Mouse (Mus musculus) heart, adult 9 months (tissue): ENCODE measurements around the gene Ubqln2.

Experiments used
- DNase-seq, 2 experiments: peaks; one replicate each; pipeline ENCODE4 v3.0.0; 2022; ENCODE audit warnings: low spot score in 2 of 2

The Ubqln2 gene

GRCm38 (mm10) chrX:153497688-153498516 is at the start of gene Ubqln2:
Gene Ubqln2 (plus strand): TSS chrX:153498227.
- peak; percentile 76 to 78 for DNase-seq

- no peak for DNase-seq
Measured at GRCm38 (mm10) chrX:153451946-153452345, 46.1 kb upstream of the Ubqln2 start.

- DNase-seq, result no peak
Measured at GRCm38 (mm10) chrX:153476760-153477248, 21.2 kb upstream of the Ubqln2 start.

- no peak for DNase-seq
Measured at GRCm38 (mm10) chrX:153492326-153492725, 5.7 kb upstream of the Ubqln2 start.

GRCm38 (mm10) chrX:153498665-153499293 is 752 bp downstream of the Ubqln2 start:
- DNase-seq, result peak in 1 of 2 experiments; percentile 1

- DNase-seq, result peak in 1 of 2 experiments; percentile 0
Measured at GRCm38 (mm10) chrX:153499294-153500046, 1.4 kb downstream of the Ubqln2 start.

- DNase-seq, result no peak
Measured at GRCm38 (mm10) chrX:153500047-153500345, 2.0 kb downstream of the Ubqln2 start.

- DNase-seq, result peak in 1 of 2 experiments; percentile 7
Measured at GRCm38 (mm10) chrX:153505954-153506353, 7.9 kb downstream of the Ubqln2 start.

GRCm38 (mm10) chrX:153515491-153515890 is 17.5 kb downstream of the Ubqln2 start:
- no peak for DNase-seq

GRCm38 (mm10) chrX:153528399-153528798 is 30.4 kb downstream of the Ubqln2 start:
- no peak for DNase-seq
